Mouse (Mus musculus) MEL (cell line): ENCODE data around the gene Krtap3-1.

Source experiments
- EP300 ChIP-seq, 2 experiments: IDR thresholded peaks; 2 replicates each; pipeline ENCODE4 v1.6.1; 2011; ENCODE audit warnings: improper control_type of control experiment in 2 of 2, low read length in 2 of 2, low read depth in 1 of 2, mild to moderate bottlenecking in 1 of 2
- NRF1 ChIP-seq: IDR thresholded peaks from 2 replicates; pipeline ENCODE4 v1.6.1; 2014; ENCODE audit warnings: low read depth, mild to moderate bottlenecking, inconsistent platforms, low read length, improper control_type of control experiment, moderate library complexity; ENCODE audit not compliant: poor library complexity, insufficient read depth, severe bottlenecking
- POLR2A ChIP-seq, 2 experiments: IDR thresholded peaks; 2 replicates each; pipeline ENCODE4 v1.6.1; 2011 to 2012; ENCODE audit warnings: low read length in 2 of 2, mild to moderate bottlenecking in 2 of 2, control low read depth in 1 of 2, improper control_type of control experiment in 1 of 2, low read depth in 1 of 2, moderate library complexity in 1 of 2; ENCODE audit not compliant: control insufficient read depth in 1 of 2, insufficient read depth in 1 of 2, poor library complexity in 1 of 2
- POLR2AphosphoS2 ChIP-seq: IDR thresholded peaks from 2 replicates; pipeline ENCODE4 v1.6.1; 2011; ENCODE audit warnings: low read length, improper control_type of control experiment

DNA sequence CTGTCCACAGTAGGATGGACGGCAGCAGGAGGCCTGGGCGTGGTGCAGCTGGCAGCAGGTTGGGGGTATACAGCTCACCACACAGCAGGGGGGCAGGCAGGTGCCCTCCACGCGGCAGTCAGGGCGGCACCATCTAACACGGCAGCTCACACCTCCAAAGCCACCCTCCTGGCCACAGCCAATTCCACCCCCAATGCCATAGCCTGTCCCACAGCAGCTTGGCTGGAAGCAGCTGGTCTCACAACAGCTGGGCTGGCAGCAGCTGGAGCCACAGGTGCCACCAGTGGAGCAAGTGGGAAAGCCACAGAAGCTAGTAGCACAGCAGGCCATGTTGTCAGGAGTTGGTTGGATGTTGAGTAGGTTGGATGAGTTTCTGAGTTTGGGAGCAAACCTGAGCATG is 14.2 kb upstream of the Krtap3-1 start, which contains the start of gene Krtap1-5:
- TF ChIP-seq POLR2A (IDR thresholded peaks at IDR 0.05; ENCODE audit: control insufficient read depth in 1 of 2, insufficient read depth in 1 of 2, low read depth in 1 of 2, low read length in 2 of 2, poor library complexity in 1 of 2): no peak
- no peak for TF ChIP-seq NRF1
- TF ChIP-seq POLR2AphosphoS2: no peak
- no peak for TF ChIP-seq EP300 (IDR thresholded peaks at IDR 0.05; ENCODE audit: low read depth in 1 of 2, low read length in 2 of 2)
